Comparison of ENCODE assay signal across 11 mouse cellular contexts in the genomic region with DNA sequence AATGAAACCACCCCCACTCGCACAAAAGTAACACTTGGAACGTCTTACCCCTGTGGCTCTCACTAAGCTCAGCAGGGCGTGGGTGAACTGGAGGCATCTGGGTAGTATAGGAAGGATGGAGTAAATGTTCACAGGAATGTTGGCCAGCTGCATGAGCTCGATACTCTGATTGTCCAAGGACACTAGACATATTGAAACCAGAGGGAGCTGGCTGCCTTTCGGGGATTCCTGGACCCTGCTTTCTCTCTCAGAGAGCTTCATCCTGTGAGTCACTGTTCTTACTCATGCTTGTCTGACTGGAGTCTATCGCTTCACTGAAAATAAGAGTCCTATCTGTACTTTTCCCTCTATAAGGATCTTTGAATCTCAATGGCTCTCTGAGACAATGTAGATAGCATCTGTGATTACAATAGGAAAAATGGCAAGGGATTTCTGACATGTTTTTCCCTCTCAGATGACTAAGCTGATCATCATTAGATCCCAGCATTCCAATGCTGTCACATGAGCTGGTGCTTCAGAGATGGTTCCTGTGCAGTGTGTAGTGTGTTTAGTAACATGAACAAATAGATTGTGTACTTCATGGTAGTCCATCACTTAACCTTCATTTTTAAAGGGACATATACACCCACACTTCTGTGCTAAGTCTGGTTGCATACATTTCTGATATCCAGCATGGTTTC.
DNase-seq lines count a peak whose midpoint lies in the region; ATAC-seq and TF ChIP-seq lines count a peak whose summit lies in the region.
"Had no signal": no experiment of that assay in that cellular context is flagged by ENCODE, and none has a peak within 500 bp of the region (broad histone marks: within the 10 kb centered on the region; RNA-seq: fewer than 3 reads in every experiment).

No protein-coding gene starts in this region.

- no peaks in the 10 kb centered on the region for H3K36me3 ChIP-seq in myocyte (ENCODE audit: control insufficient read depth, insufficient read depth)

- no peak overlapping the region for H3K4me3 ChIP-seq in myocyte
- H3K4me3 ChIP-seq: erythroblast, embryonic 14.5 days had no signal

- no peaks in the 10 kb centered on the region for H3K27me3 ChIP-seq in myocyte (ENCODE audit: control insufficient read depth, insufficient read depth, insufficient read length)

- ATAC-seq in megakaryocyte progenitor cell, adult 5-6 weeks (replicated peaks; ENCODE audit: poor library complexity) = no peak

- no peaks in the 10 kb centered on the region for H3K79me2 ChIP-seq in myocyte (ENCODE audit: control insufficient read depth, insufficient read depth)

- no peak overlapping the region for H3ac ChIP-seq in myocyte (ENCODE audit: control insufficient read depth, insufficient read length)

- peak; percentile 7 for DNase-seq in adrenal gland, adult 2 months
- no peak for DNase-seq in adrenal gland, postnatal 25 days
- DNase-seq in layer of hippocampus, adult 11-12 months (ENCODE audit: low spot score) = peak; percentile 5
- no peak for DNase-seq in layer of hippocampus, postnatal 25 days (ENCODE audit: extremely low spot score in 1 of 2, low spot score in 1 of 2)
- peak; percentile 28 for DNase-seq in right cerebral cortex, adult 18-20 months
- DNase-seq in right cerebral cortex, postnatal 4 days = no peak
- DNase-seq: cerebellum, adult 18-20 months; kidney, postnatal 4 days had no signal

- TF ChIP-seq POLR2A in myocyte (IDR thresholded peaks at IDR 0.05; ENCODE audit: insufficient read length, low read depth) = no peak

- peak overlapping the region; percentile 60 for H3K4me2 ChIP-seq in myocyte (ENCODE audit: low read depth)

TF ChIP-seq in myocyte, 11 proteins besides CTCF, POLR2A, EP300 and RAD21:
- TF ChIP-seq REST (IDR thresholded peaks at IDR 0.05; ENCODE audit: insufficient read depth, insufficient read length) (no peak), USF1 (IDR thresholded peaks at IDR 0.05; ENCODE audit: low read depth) (peak; percentile 54), MAX (IDR thresholded peaks at IDR 0.05; ENCODE audit: low read depth) (no peak)

Comparison
In these comparisons a context has a peak if more than half of its experiments do, and no peak if none do; other contexts are left out.
1. DNase-seq: peak in adrenal gland, adult 2 months (single experiment), layer of hippocampus, adult 11-12 months (single experiment) and right cerebral cortex, adult 18-20 months (single experiment); none in adrenal gland, postnatal 25 days (single experiment), layer of hippocampus, postnatal 25 days (0 of 2) and right cerebral cortex, postnatal 4 days (single experiment).